Mouse (Mus musculus): ENCODE measurements around the gene Grip1. TPM values are rescaled to one million over a fixed set of nuclear protein-coding genes. Genes with fewer than 3 reads are reported as not detected.
"Not testable (repeated sequence)": the region's sequence is repeated elsewhere in the genome, so short reads cannot be mapped to it uniquely, and the experiment has no call there.

Gene Grip1
- polyA plus RNA-seq, 1 experiment from 2014 or later: 0.58 TPM

DNA sequence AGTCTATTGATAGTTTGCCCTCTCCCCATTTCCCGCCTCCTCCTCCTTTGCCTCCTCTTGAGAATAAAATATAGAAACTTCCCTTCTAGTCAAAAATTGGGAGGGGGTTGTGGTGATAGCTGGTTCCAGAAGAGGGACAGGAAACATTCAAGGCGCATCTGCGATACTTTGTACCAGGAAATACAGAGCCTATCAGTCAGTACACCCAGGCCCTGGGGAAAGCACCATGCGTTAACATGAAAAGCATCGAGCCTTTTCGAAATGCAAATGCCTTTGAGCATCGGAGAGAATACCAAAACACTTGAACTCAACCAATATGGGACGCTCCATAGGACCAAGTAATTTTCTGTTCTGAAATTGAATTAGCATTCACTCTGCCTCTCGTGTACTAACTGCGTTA is 612.7 kb downstream of the Grip1 start:
- Histone ChIP-seq H3K27ac (no peak overlapping the region), H3K9ac (no peak overlapping the region), H3K36me3 (no peaks in the 10 kb centered on the region), H3K4me3 (replicated peaks) (no peak overlapping the region), H3K4me2 (no peak overlapping the region), H3K27me3 (no peaks in the 10 kb centered on the region), H3K4me1 (replicated peaks) (no peaks in the 10 kb centered on the region), H3K9me3 (replicated peaks) (no peaks in the 10 kb centered on the region; the same call in 1 of the 2 replicates)
- 81% methylated on average over 10 of the region's 10 CpGs for WGBS (ENCODE audit: insufficient replicate concordance)
- no peak for DNase-seq
- no peak for ATAC-seq (ENCODE audit: low read depth)

DNA sequence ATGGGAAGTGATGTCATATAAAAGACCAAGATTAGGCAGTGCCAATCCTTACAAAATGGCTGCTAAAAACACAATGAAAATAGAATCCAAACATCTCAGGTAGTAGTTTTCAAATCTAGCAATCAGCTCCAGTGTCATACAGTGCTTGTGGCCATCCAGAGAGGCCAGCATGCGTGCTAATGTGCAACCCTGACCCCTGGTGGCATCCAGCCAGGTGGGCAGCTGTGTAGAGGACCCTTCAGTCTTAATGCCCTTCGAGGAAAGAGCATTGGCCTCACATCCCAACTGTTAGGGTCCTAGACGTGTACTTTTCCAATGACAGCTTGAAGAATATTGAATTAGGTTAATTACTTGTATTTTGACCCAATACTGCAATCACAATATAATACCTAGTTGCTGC is 624.2 kb downstream of the Grip1 start:
- Histone ChIP-seq H3K36me3 (no peaks in the 10 kb centered on the region), H3K4me1 (replicated peaks) (no peaks in the 10 kb centered on the region), H3K9ac (no peak overlapping the region), H3K27ac (no peak overlapping the region), H3K4me3 (replicated peaks) (no peak overlapping the region), H3K9me3 (replicated peaks) (no peaks in the 10 kb centered on the region), H3K27me3 (no peaks in the 10 kb centered on the region), H3K4me2 (no peak overlapping the region)
- 64% methylated on average over 3 of the region's 3 CpGs for WGBS (ENCODE audit: insufficient replicate concordance)
- DNase-seq (no peak), ATAC-seq (ENCODE audit: low read depth) (no peak)

DNA sequence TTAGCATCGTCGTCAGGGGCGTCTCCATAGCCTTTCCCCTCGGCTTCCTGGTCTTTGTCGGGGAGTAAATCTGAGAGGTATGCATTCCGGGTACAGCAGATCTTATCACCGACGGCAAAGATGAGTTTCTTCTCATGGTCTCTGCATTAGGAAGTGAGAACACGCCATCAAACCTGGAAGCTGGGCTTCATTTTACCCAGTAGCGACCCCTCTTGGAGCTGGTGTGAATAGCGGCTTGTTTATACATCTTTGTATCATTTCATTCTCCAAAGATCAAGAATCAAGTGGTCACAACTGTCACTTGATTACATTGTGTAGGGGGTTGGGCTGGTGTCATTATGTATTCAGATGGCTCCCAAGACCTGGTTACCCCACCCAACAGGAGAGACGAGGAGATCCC is 638.9 kb downstream of the Grip1 start:
- Histone ChIP-seq H3K4me3 (replicated peaks) (no peak overlapping the region), H3K9ac (no peak overlapping the region), H3K27me3 (no peaks in the 10 kb centered on the region), H3K27ac (no peak overlapping the region), H3K4me2 (no peak overlapping the region), H3K4me1 (replicated peaks) (no peaks in the 10 kb centered on the region), H3K36me3 (peaks cover 81% of the 10 kb centered on the region), H3K9me3 (replicated peaks) (no peaks in the 10 kb centered on the region)
- no peak for ATAC-seq (ENCODE audit: low read depth)
- WGBS (ENCODE audit: insufficient replicate concordance): 85% methylated on average over 12 of the region's 12 CpGs
- no peak for DNase-seq

DNA sequence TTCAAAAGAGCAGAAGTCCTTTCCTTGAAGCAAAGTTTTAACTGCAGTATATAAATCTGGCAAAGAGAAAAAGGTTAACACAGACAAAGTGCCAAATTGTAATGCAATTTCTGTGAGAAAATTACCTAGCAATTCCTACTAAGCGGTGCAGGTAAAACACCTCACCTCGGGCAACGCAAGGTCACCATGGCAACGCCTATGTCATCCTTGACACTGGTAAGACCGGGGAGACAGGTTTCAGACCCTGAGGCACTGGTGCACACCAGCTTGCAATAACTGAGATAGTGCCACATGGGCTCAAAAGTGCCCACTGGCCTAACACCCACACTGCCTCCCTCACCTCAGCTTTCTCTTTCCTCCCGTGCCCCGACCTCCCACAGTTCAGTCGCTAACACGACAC is 641.5 kb downstream of the Grip1 start:
- H3K4me2 ChIP-seq: no peak overlapping the region
- DNase-seq: no peak
- H3K9ac ChIP-seq: no peak overlapping the region
- peaks cover 74% of the 10 kb centered on the region for H3K36me3 ChIP-seq
- H3K27me3 ChIP-seq: no peaks in the 10 kb centered on the region
- no peaks in the 10 kb centered on the region for H3K9me3 ChIP-seq (replicated peaks)
- ATAC-seq (ENCODE audit: low read depth): no peak
- H3K27ac ChIP-seq: no peak overlapping the region
- WGBS (ENCODE audit: insufficient replicate concordance): 92% methylated on average over 9 of the region's 9 CpGs
- H3K4me1 ChIP-seq (replicated peaks): no peaks in the 10 kb centered on the region
- no peak overlapping the region for H3K4me3 ChIP-seq (replicated peaks)

DNA sequence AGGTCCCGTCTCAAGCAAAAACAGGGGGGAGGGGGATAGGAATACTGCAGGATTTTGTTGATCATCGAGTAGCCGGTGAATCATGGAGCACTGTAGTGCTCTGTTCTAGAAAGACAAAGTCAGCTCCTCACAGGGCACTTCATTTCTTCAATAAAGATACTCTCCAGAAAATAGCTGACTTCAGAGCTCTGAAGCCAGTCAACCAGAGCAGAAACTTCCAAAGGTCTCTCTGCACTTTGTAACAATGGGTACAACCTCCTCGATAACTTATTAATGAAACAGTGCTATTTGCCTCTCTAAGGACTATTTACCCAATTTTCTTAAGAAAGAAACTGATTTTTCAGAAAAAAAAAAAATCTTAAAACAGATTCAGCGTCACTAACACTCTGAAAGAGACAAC is 642.1 kb downstream of the Grip1 start:
- no peaks in the 10 kb centered on the region for H3K9me3 ChIP-seq (replicated peaks)
- H3K4me3 ChIP-seq (replicated peaks): no peak overlapping the region
- ATAC-seq (ENCODE audit: low read depth) (no peak), DNase-seq (no peak)
- no peak overlapping the region for H3K4me2 ChIP-seq
- WGBS (ENCODE audit: insufficient replicate concordance): 93% methylated on average over 5 of the region's 5 CpGs
- H3K27me3 ChIP-seq: no peaks in the 10 kb centered on the region
- H3K27ac ChIP-seq: no peak overlapping the region
- peaks cover 79% of the 10 kb centered on the region for H3K36me3 ChIP-seq
- no peaks in the 10 kb centered on the region for H3K4me1 ChIP-seq (replicated peaks)
- H3K9ac ChIP-seq: no peak overlapping the region

DNA sequence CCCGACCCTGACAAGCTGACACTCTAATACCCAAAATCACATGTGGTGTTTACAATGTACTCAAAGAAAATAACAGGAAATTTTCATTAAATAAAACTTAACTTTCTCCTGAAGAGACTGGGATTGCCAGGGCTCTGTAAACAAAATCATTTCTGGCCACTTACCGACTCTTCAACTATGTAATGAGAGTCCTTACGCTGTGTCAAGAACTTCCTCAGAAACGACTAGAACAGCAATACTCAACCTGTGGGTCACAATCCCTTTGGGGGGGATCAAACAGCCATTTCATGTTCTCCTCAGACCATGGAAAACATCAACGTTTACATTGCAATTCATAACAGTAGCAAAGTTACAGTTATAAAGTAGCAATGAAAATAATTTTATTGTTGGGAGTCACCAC is 643.9 kb downstream of the Grip1 start:
- no peak overlapping the region for H3K4me2 ChIP-seq
- peaks cover 75% of the 10 kb centered on the region for H3K36me3 ChIP-seq
- DNase-seq: no peak
- no peak overlapping the region for H3K27ac ChIP-seq
- no peaks in the 10 kb centered on the region for H3K9me3 ChIP-seq (replicated peaks)
- no peaks in the 10 kb centered on the region for H3K4me1 ChIP-seq (replicated peaks)
- H3K4me3 ChIP-seq (replicated peaks): no peak overlapping the region
- no peak overlapping the region for H3K9ac ChIP-seq
- ATAC-seq (ENCODE audit: low read depth): no peak
- H3K27me3 ChIP-seq: no peaks in the 10 kb centered on the region
- WGBS (ENCODE audit: insufficient replicate concordance): 83% methylated on average over 5 of the region's 5 CpGs

DNA sequence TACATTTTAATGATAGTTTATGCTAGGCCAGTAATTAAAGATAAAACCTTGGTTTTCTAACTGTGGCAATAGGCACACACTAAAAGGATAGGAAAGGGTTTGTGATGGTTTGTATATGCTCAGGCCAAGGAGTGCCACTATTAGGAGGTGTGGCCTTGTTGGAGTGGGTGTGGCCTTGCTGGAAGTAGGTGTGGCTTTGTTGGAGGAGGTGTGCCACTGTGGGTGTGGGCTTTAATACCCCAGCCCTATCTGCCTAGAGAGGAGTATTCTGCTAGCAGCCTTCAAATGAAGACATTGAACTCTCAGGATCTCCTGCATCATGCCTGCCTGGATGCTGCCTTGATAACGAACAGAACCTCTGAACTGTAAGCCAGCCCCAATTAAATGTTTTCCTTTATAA is 647.2 kb downstream of the Grip1 start:
- H3K9ac ChIP-seq: no peak overlapping the region
- DNase-seq (no peak), ATAC-seq (ENCODE audit: low read depth) (peak; percentile 67)
- no peak overlapping the region for H3K27ac ChIP-seq
- no peaks in the 10 kb centered on the region for H3K9me3 ChIP-seq (replicated peaks)
- no peaks in the 10 kb centered on the region for H3K4me1 ChIP-seq (replicated peaks)
- WGBS (ENCODE audit: insufficient replicate concordance): 89% methylated on average over 1 of the region's 1 CpGs
- H3K4me3 ChIP-seq (replicated peaks): no peak overlapping the region
- peaks cover 83% of the 10 kb centered on the region for H3K36me3 ChIP-seq
- H3K4me2 ChIP-seq: no peak overlapping the region
- no peaks in the 10 kb centered on the region for H3K27me3 ChIP-seq

DNA sequence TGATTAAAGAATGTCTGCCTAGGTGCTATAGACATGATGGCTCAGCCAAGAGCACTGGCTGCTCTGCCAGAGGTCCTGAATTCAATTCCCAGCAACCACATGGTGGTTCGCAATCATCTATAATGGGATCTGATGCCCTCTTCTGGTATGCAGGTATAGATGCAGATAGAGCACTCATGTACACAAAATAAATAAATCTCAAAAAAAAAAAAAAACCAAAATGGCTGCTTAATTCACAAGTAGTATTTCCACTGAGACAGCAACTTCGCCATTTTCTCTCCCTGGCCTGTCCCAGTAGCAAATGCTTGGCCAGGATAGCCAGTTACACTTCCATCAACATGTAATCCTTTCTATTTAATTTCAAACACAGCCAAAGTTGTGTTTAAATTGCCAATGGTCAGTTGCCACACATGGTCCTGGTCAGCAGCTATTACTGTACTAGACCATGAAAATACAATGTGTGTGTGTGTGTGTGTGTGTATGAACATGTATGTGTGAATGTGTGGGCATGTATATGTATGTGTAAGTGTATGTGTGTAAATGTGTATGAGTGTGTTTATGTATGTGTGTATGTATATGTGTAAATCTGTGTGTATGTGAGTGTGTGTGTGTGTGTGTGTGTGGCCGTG is 658.2 kb downstream of the Grip1 start:
- H3K9ac ChIP-seq: peak overlapping the region; percentile 89
- H3K9me3 ChIP-seq (replicated peaks): no peaks in the 10 kb centered on the region
- peaks cover 20% of the 10 kb centered on the region for H3K4me1 ChIP-seq (replicated peaks)
- H3K36me3 ChIP-seq: peaks cover 38% of the 10 kb centered on the region
- peak overlapping the region; percentile 97 for H3K27ac ChIP-seq
- peak overlapping the region; percentile 79 for H3K4me2 ChIP-seq
- no peak for ATAC-seq (ENCODE audit: low read depth)
- H3K4me3 ChIP-seq (replicated peaks): peak overlapping the region; percentile 82
- DNase-seq: no peak
- WGBS (ENCODE audit: insufficient replicate concordance): 67% methylated on average over 3 of the region's 3 CpGs
- H3K27me3 ChIP-seq: no peaks in the 10 kb centered on the region

DNA sequence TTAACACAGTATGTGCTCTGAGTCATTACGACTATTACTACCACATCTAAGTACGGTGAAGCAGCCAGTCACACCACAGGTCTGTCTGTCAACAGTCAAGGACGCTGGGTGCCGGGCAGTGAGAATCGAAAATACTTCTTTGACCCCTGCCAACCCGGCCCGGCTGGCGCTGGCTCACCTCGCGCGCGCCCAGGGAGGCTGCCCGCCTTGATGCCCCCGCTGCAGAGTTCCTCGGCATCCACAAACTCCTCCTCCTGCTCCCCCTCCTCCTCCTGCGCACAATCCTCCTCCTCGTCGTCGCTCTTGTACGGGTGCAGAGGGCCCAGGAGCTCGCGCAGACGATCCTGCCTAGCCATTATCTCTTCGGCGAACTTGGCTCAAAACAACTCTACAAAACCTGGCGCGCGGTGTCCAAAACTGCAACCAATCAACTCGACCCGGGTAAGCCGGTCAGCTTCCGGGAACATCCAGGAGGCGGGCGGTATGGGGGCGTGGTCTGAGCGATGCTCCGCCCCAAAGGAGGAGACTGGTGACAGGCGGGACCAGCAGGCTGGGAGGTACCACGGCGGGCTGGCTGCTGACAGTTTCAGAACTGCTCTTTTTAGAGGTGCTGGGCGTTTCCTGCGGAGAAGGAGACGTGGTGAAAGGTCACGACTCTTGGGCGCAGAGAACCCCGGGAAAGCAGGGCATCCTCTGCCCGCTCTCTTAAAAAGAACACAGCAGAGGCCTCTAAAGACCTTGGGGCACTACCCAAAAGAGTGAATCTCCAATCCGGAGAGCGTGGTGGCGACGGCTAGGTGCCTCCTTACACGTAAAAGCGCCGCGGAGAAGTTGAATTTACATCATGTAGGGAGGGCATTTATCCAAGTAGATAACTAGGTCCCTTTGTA is 659.1 kb downstream of the Grip1 start, which contains the start of gene Helb:
TSS of gene Helb (minus strand) at position 481 of the 890 bp plus-strand sequence.
- Histone ChIP-seq H3K27me3 (no peaks in the 10 kb centered on the region), H3K36me3 (peaks cover 29% of the 10 kb centered on the region), H3K27ac (peak within 1 kb of the TSS; percentile 97), H3K4me3 (replicated peaks) (peak within 1 kb of the TSS; percentile 82), H3K4me1 (replicated peaks) (peaks cover 20% of the 10 kb centered on the region), H3K4me2 (peak within 1 kb of the TSS; percentile 79), H3K9me3 (replicated peaks) (no peaks in the 10 kb centered on the region), H3K9ac (peak within 1 kb of the TSS; percentile 89)
- DNase-seq (peak; percentile 100), ATAC-seq (ENCODE audit: low read depth) (peak; percentile 98)
- WGBS (ENCODE audit: insufficient replicate concordance): under 1% methylated on average over 55 of the region's 55 CpGs

DNA sequence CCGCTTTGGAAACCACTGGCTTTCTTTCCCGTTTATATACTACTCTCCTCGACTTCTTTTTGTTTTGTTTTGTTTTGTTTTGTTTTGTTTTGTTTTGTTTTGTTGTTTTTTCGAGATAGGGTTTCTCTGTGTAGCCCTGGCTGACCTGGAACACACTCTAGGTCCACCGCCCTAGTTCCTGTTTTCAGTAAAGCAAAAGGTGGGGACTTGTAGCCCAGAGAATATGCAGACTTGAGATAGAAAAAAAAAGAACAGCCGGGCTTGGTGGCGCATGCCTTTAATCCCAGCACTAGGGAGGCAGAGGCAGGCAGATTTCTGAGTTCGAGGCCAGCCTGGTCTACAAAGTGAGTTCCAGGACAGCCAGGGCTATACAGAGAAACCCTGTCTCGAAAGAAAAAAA is 659.9 kb downstream of the Grip1 start:
- H3K4me3 ChIP-seq (replicated peaks): peak overlapping the region; percentile 82
- H3K4me1 ChIP-seq (replicated peaks): peaks cover 20% of the 10 kb centered on the region
- H3K9me3 ChIP-seq (replicated peaks); ATAC-seq (ENCODE audit: low read depth); H3K27me3 ChIP-seq: not testable (repeated sequence)
- WGBS (ENCODE audit: insufficient replicate concordance): 39% methylated on average over 9 of the region's 9 CpGs
- peak overlapping the region; percentile 79 for H3K4me2 ChIP-seq
- H3K36me3 ChIP-seq: peaks cover 23% of the 10 kb centered on the region
- peak overlapping the region; percentile 73 for H3K9ac ChIP-seq
- peak overlapping the region; percentile 97 for H3K27ac ChIP-seq
- DNase-seq: peak; percentile 14

DNA sequence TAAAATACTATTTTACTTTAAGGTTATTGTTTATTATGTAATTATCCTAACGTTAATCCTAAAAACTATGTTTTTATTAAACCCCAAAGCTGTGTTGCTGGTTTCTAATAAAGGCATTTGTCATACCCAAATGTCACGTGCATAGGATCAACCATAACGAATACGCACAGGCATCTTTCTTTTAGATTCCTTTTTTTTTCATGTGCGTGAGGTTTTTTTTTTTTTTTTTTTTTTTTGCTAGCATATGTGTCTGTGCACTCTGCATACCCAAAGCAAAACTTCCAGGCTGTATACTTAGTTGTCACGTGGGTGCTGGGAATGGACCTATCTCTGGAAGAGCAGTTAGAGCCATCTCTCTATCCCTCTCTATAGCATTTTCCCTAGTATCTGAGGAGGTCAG is 660.4 kb downstream of the Grip1 start:
- H3K4me3 ChIP-seq (replicated peaks): no peak overlapping the region
- H3K4me1 ChIP-seq (replicated peaks): peaks cover 20% of the 10 kb centered on the region
- peaks cover 18% of the 10 kb centered on the region for H3K36me3 ChIP-seq
- no peak overlapping the region for H3K9ac ChIP-seq
- H3K4me2 ChIP-seq: peak overlapping the region; percentile 79
- 74% methylated on average over 6 of the region's 6 CpGs for WGBS (ENCODE audit: insufficient replicate concordance)
- H3K27me3 ChIP-seq: no peaks in the 10 kb centered on the region
- ATAC-seq (ENCODE audit: low read depth) (no peak), DNase-seq (no peak)
- H3K27ac ChIP-seq: no peak overlapping the region
- no peaks in the 10 kb centered on the region for H3K9me3 ChIP-seq (replicated peaks)
